Mouse (Mus musculus) forebrain, postnatal 0 days (tissue): ENCODE results near the gene Nrxn3. TPM values are rescaled to one million over a fixed set of nuclear protein-coding genes. Genes with fewer than 3 reads are reported as not detected.

ENCODE experiments used
- ATAC-seq: fragments of 200-750 bp; cut with Nextera tagmentation; 2 replicates; pipeline ENCODE4 v1.8.0; 2017; ENCODE audit warnings: mild to moderate bottlenecking, moderate library complexity
- DNase-seq: peaks from one replicate; pipeline ENCODE4 v3.0.0-alpha.2; 2015
- H3K27ac ChIP-seq: fragments of 300-500 bp; sonication (generic); 2 replicates; pipeline ENCODE4 v1.5.1; 2014; ENCODE audit warnings: low read depth, mild to moderate bottlenecking, antibody characterized with exemption, low read length, moderate library complexity, mixed read lengths
- H3K27me3 ChIP-seq: fragments of 300-500 bp; sonication (generic); 2 replicates; pipeline ENCODE4 v1.6.1; 2014; ENCODE audit warnings: mild to moderate bottlenecking, low read length, mixed read lengths; ENCODE audit not compliant: insufficient read depth
- H3K36me3 ChIP-seq: fragments of 300-500 bp; sonication (generic); 2 replicates; pipeline ENCODE4 v1.6.1; 2014; ENCODE audit warnings: mild to moderate bottlenecking, moderate library complexity; ENCODE audit not compliant: insufficient read depth
- H3K4me1 ChIP-seq: fragments of 300-500 bp; sonication (generic); 2 replicates; pipeline ENCODE4 v1.6.1; 2014; ENCODE audit warnings: antibody characterized with exemption; ENCODE audit not compliant: insufficient read depth
- H3K4me2 ChIP-seq: fragments of 300-500 bp; sonication (generic); 2 replicates; pipeline ENCODE4 v1.6.1; 2014; ENCODE audit warnings: low read depth, mild to moderate bottlenecking, moderate library complexity
- H3K4me3 ChIP-seq: fragments of 300-500 bp; sonication (generic); 2 replicates; pipeline ENCODE4 v1.5.1; 2014; ENCODE audit warnings: low read depth, low read length, mixed read lengths
- H3K9ac ChIP-seq: fragments of 300-500 bp; sonication (generic); 2 replicates; pipeline ENCODE4 v1.6.1; 2014; ENCODE audit warnings: mild to moderate bottlenecking
- H3K9me3 ChIP-seq: fragments of 300-500 bp; sonication (generic); 2 replicates; pipeline ENCODE4 v1.6.1; 2016; ENCODE audit warnings: low read length
- CTCF ChIP-seq: sonication (generic); IDR thresholded peaks from 2 replicates; pipeline ENCODE4 v1.5.1; 2016; ENCODE audit warnings: antibody characterized with exemption, control low read depth, low read depth
- WGBS: fragments of 180-500 bp; shearing (Covaris S2); extraction: QIAGEN DNeasy Blood & Tissue Kit; methylation state at CpG from one replicate; pipeline ENCODE4 v1.1.7; 2014; 5-methylcytosine and 5-hydroxymethylcytosine counted together
- polyA plus RNA-seq: library from polyadenylated mRNA; unstranded; fragments of >200 nt; fragmentation: Nextera tagmentation; extraction: Ambion mirVana; gene quantifications from 2 replicates; pipeline ENCODE4 v1.2.1, GENCODE M21; 2015
- total RNA-seq: library from RNA; depleted of rRNA; stranded (reverse); fragments of >200 nt; gene quantifications from 2 replicates; pipeline ENCODE4 v1.2.3, GENCODE M21; 2014

Gene Nrxn3
- total and polyA plus RNA-seq, 2 experiments from 2014 or later = 59.9 to 94.6 TPM

DNA sequence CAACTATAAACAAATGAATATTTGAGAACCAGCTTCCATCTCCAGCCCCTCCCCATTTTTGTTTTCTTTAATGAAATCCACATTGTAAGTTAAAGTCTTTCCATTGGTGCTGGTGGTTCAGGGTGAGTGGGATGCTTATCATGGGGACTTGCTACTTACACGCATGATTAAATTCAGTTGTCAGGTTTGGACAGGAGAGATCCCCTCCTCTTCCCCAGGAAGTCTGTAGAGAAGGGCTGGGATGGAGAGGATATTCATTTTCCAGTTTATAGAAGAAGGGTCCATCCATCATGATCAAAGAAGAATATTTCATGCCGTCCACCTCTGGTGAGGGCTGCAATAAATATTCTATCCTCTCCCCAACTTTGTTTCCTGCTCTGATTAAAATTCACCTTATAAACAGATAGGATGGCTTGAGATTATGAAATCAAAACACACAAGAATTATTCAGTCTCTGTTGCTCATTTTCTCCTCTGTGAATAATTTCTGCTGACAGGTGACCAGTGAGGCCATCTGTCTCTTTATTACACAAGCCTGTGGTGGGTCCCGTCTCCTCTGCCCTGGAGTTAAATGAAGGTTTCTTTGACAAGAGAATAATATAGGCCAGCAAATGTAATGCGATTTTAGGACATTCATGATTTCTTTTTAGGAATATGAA is 830.7 kb downstream of the Nrxn3 start:
- Histone ChIP-seq H3K4me2 (no peak overlapping the region), H3K4me1 (no peaks in the 10 kb centered on the region), H3K4me3 (no peak overlapping the region), H3K36me3 (no peaks in the 10 kb centered on the region), H3K9me3 (no peaks in the 10 kb centered on the region), H3K27ac (no peak overlapping the region), H3K9ac (no peak overlapping the region), H3K27me3 (no peaks in the 10 kb centered on the region)
- DNase-seq = no peak
- no peak for TF ChIP-seq CTCF
- ATAC-seq = no peak
- WGBS = 75% methylated on average over 4 of the region's 4 CpGs

DNA sequence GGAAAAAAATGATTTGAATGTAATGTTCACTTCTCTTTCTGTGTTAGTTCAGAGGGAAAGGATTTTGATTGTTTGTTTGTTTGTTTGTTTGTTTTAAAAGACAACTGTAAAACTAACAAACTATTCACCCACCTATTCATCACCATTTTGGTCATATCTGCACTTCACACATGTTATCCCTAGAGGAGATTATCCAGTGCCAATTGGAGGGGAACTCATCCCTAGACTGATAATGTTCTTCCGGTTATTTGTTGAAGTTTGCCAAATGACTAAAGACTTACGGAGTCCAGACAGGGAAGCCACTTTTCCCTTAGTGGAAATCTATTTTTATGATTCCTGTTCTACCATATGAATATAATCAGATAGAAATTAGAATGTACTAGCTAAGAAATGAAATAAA is 831.5 kb downstream of the Nrxn3 start:
- H3K27me3 ChIP-seq = no peaks in the 10 kb centered on the region
- H3K9ac ChIP-seq = no peak overlapping the region
- no peak for TF ChIP-seq CTCF
- no peaks in the 10 kb centered on the region for H3K4me1 ChIP-seq
- no peak overlapping the region for H3K27ac ChIP-seq
- no peak overlapping the region for H3K4me2 ChIP-seq
- H3K36me3 ChIP-seq = no peaks in the 10 kb centered on the region
- no peak for ATAC-seq
- no peaks in the 10 kb centered on the region for H3K9me3 ChIP-seq
- WGBS = 86% methylated on average over 2 of the region's 2 CpGs
- no peak for DNase-seq
- no peak overlapping the region for H3K4me3 ChIP-seq

DNA sequence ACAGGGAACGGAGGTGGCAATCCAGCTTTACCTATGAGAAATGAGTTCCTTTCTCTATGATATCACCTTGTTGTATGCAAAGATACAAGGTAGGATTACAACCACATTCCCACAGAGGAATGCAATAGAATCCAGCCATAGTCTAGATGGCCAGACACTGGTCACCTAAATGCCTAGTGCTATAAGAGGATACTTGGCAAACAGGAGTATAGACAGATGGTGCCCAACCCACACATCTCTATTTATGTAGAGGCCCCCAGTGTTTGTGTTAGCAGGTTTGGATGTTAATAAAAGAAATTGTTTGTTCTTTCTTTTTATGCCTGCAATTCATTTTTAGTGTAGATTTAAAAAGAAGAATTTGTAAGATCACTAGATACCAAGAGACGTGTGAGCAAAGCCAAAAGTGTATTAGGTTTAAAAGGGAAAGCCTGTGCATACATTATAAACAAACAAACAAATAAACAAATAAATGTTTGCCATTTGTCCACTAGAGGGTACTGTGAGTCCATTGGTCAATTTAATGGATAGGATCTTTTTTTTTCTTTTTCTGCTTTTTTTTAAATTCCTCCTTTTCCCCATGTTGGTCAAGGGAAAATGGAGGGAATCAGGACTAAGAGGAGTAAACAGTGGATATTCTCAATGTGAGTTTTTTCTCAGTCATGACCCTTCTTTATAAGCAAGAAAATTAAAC is 832.2 kb downstream of the Nrxn3 start:
- H3K9me3 ChIP-seq = no peaks in the 10 kb centered on the region
- H3K36me3 ChIP-seq = no peaks in the 10 kb centered on the region
- no peak overlapping the region for H3K9ac ChIP-seq
- no peak overlapping the region for H3K27ac ChIP-seq
- no peaks in the 10 kb centered on the region for H3K27me3 ChIP-seq
- peak; percentile 61 for TF ChIP-seq CTCF
- DNase-seq = peak; percentile 29
- no peak overlapping the region for H3K4me3 ChIP-seq
- no peak for ATAC-seq
- no peak overlapping the region for H3K4me2 ChIP-seq
- 69% methylated on average over 2 of the region's 2 CpGs for WGBS
- H3K4me1 ChIP-seq = no peaks in the 10 kb centered on the region

DNA sequence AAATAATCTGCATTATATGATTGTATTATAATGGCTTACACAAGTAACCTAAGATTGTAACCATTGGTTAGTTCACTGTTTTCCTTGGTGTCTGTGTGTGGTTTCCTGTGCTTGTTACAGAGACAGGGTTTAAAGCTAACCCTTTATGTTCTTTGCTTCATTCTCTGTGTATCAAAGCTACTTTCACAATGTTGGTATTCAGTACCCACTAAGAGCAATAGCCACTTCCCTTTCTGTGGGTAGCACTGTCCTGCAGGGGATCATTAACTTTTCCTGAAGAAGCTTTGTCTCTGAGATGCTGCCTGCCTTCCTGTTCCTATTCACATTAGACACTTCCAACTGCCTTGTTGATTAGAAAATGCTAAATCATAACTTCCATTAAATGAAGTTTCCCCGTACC is 836.2 kb downstream of the Nrxn3 start:
- H3K9ac ChIP-seq = no peak overlapping the region
- H3K4me1 ChIP-seq = no peaks in the 10 kb centered on the region
- H3K27me3 ChIP-seq = no peaks in the 10 kb centered on the region
- H3K4me2 ChIP-seq = no peak overlapping the region
- no peak for TF ChIP-seq CTCF
- no peak overlapping the region for H3K27ac ChIP-seq
- 80% methylated on average over 1 of the region's 1 CpGs for WGBS
- no peak for DNase-seq
- H3K4me3 ChIP-seq = no peak overlapping the region
- H3K9me3 ChIP-seq = no peaks in the 10 kb centered on the region
- ATAC-seq = no peak
- no peaks in the 10 kb centered on the region for H3K36me3 ChIP-seq

DNA sequence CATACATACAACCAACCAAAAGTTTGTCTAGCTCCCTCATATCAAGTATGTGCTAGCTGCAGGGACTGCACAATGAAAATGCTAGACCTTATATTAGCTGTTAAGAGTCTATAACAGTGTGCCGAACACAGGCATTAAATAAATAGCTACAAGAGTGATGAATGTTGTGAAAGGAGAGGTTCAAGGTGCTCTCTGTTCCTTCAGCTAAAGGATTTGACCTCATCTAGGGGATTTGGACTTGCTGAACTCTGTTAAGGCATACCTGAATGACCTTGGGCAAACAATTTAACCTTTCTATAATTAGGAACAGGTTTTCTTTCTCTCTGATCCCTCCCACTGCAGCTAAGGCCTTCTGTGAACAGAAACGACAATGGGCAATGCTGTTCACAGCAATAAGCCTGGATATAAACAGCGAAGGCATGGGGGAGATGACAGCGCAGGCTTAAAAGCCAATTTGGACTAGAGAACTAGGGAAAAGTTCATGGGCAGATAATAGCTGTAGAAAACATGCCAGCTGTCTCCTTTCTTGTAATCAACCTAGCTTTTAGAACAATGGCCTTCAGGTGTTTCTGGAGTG is 839.4 kb downstream of the Nrxn3 start:
- 65% methylated on average over 4 of the region's 4 CpGs for WGBS
- DNase-seq (no peak), ATAC-seq (no peak)
- TF ChIP-seq CTCF = no peak
- Histone ChIP-seq H3K9me3 (no peaks in the 10 kb centered on the region), H3K4me2 (no peak overlapping the region), H3K4me1 (no peaks in the 10 kb centered on the region), H3K27ac (no peak overlapping the region), H3K9ac (no peak overlapping the region), H3K36me3 (no peaks in the 10 kb centered on the region), H3K4me3 (no peak overlapping the region), H3K27me3 (no peaks in the 10 kb centered on the region)

DNA sequence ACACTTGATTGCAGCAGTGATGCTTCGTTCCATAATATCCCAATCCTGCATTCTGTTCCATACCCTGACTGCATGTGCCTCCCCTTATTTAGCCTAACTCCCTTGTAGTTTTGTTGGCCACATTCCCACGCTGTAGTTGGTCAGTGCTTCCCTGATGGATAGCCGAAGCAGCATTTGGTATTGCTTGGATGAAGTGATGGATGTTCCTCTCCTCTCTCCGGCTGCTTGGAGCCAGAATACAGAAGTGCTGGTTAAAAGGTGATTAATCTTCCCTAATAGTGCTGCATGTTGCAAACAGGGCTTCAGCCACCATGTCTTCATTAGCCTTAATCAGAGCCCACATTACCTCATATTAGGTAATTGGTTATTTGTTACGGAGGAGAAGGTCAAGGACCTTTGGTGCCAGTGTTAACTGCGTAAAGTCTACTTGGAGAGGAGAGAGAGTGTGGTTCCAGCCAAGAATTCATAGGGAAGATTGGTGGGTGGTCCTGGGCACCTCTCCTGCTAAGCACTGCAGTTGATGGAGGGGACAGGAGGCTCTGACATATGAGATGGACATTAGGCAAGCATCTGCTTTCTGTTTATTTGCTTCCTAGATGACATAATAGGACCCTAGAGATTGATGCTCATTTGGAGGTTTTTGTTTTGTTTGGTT is 846.2 kb downstream of the Nrxn3 start:
- no peak overlapping the region for H3K9ac ChIP-seq
- DNase-seq (no peak), ATAC-seq (no peak)
- H3K27ac ChIP-seq = no peak overlapping the region
- H3K4me3 ChIP-seq = no peak overlapping the region
- H3K9me3 ChIP-seq = no peaks in the 10 kb centered on the region
- 83% methylated on average over 6 of the region's 6 CpGs for WGBS
- H3K27me3 ChIP-seq = no peaks in the 10 kb centered on the region
- H3K4me1 ChIP-seq = no peaks in the 10 kb centered on the region
- H3K4me2 ChIP-seq = no peak overlapping the region
- H3K36me3 ChIP-seq = no peaks in the 10 kb centered on the region
- no peak for TF ChIP-seq CTCF

DNA sequence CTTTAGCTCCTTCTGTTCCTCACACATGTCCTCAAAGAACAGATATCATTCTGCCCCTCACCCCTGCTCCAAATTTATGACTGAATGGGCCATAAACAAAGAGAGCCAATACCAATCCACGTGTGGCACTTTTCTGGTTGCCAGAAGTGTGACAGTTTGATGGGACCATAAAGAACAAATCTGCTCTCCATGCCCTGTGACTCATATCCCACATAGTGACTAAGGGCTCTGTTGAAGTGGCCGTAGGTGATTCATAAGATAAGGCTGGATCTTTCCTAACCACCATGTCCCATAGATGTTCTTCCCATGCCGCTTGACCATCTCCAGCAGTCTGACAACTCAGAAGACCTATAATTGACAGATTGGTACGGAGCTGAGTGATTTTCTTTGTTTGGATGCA is 869.8 kb downstream of the Nrxn3 start:
- Histone ChIP-seq H3K4me2 (no peak overlapping the region), H3K9me3 (no peaks in the 10 kb centered on the region), H3K4me3 (no peak overlapping the region), H3K27me3 (no peaks in the 10 kb centered on the region), H3K27ac (no peak overlapping the region), H3K36me3 (no peaks in the 10 kb centered on the region), H3K9ac (no peak overlapping the region), H3K4me1 (no peaks in the 10 kb centered on the region)
- WGBS = 85% methylated on average over 4 of the region's 4 CpGs
- DNase-seq (no peak), ATAC-seq (no peak)
- no peak for TF ChIP-seq CTCF
